Comparison of ENCODE assay signal across 24 mouse cellular contexts in genomic region chr13:47734415-47734814, GRCm38 (mm10).
DNase-seq lines count a peak whose midpoint lies in the region; ATAC-seq and TF ChIP-seq lines count a peak whose summit lies in the region.
"Had no signal": no experiment of that assay in that cellular context is flagged by ENCODE, and none has a peak within 500 bp of the region (broad histone marks: within the 10 kb centered on the region; RNA-seq: fewer than 3 reads in every experiment).

No protein-coding gene starts in this region.

- peaks cover 5% of the 10 kb centered on the region for H3K4me1 ChIP-seq in hindbrain, embryonic 14.5 days (replicated peaks; ENCODE audit: control insufficient read depth, insufficient read depth, low read length)
- peaks cover 9% of the 10 kb centered on the region for H3K4me1 ChIP-seq in hindbrain, embryonic 12.5 days
- H3K4me1 ChIP-seq in intestine, postnatal 0 days (replicated peaks; ENCODE audit: control insufficient read depth, insufficient read depth, low read length) = no peaks in the 10 kb centered on the region
- no peaks in the 10 kb centered on the region for H3K4me1 ChIP-seq in stomach, postnatal 0 days (replicated peaks; ENCODE audit: control insufficient read depth, insufficient read depth)
- H3K4me1 ChIP-seq: embryonic facial prominence, embryonic 10.5 days; embryonic facial prominence, embryonic 12.5 days; forebrain, embryonic 13.5 days; forebrain, embryonic 15.5 days had no signal

- TF ChIP-seq EP300 in stomach, postnatal 0 days (optimal IDR thresholded peaks at IDR 0.05) = no peak

- 82% methylated on average over 1 of the region's 1 CpGs for WGBS in hindbrain, embryonic 14.5 days
- WGBS in hindbrain, embryonic 12.5 days = 77% methylated on average over 1 of the region's 1 CpGs
- 44% methylated on average over 1 of the region's 1 CpGs for WGBS in intestine, postnatal 0 days
- 58% methylated on average over 1 of the region's 1 CpGs for WGBS in stomach, postnatal 0 days

- ATAC-seq in hindbrain, embryonic 14.5 days (ENCODE audit: low FRiP score) = no peak
- ATAC-seq in hindbrain, embryonic 12.5 days (ENCODE audit: low FRiP score) = no peak
- peak; percentile 72 for ATAC-seq in intestine, postnatal 0 days
- ATAC-seq in stomach, postnatal 0 days (ENCODE audit: low FRiP score, low TSS enrichment) = peak; percentile 89
- ATAC-seq in megakaryocyte-erythroid progenitor cell, adult 5-6 weeks (replicated peaks; ENCODE audit: low FRiP score, low TSS enrichment, poor library complexity, severe bottlenecking) = no peak
- ATAC-seq: activated CD4-positive, CD25-positive, alpha-beta regulatory T cell, adult 4 months; CD4-positive, CD25-positive, alpha-beta regulatory T cell, adult 4 months; forebrain, embryonic 13.5 days; forebrain, embryonic 15.5 days; Patski had no signal

- peak overlapping the region; percentile 58; the same call in 1 of the 2 replicates for H3K27ac ChIP-seq in hindbrain, embryonic 14.5 days
- no peak overlapping the region for H3K27ac ChIP-seq in hindbrain, embryonic 12.5 days
- H3K27ac ChIP-seq in intestine, postnatal 0 days (ENCODE audit: low read depth, low read length) = no peak overlapping the region
- H3K27ac ChIP-seq in stomach, postnatal 0 days (replicated peaks) = no peak overlapping the region
- no peak overlapping the region for H3K27ac ChIP-seq in left cerebral cortex, adult 2 months
- H3K27ac ChIP-seq: embryonic facial prominence, embryonic 10.5 days; embryonic facial prominence, embryonic 12.5 days; forebrain, embryonic 13.5 days; forebrain, embryonic 15.5 days had no signal

- DNase-seq in hindbrain, embryonic 14.5 days (ENCODE audit: low spot score) = no peak
- no peak for DNase-seq in stomach, postnatal 0 days (ENCODE audit: low spot score)
- no peak for DNase-seq in left cerebral cortex, adult 2 months (ENCODE audit: extremely low spot score in 1 of 2, low spot score in 2 of 2)
- DNase-seq: adrenal gland, adult 8-10 months; adrenal gland, postnatal 14 days; adrenal gland, postnatal 36 days; B cell, adult 2 months; cerebellum, adult 11-12 months; cerebellum, adult 2 months; cerebellum, adult 9-10 months; cerebellum, postnatal 10 days; cerebellum, postnatal 25 days had no signal

- intact Hi-C loops in left cerebral cortex, adult 2 months (cut with DNase I) = no loop called here

- no peaks in the 10 kb centered on the region for H3K36me3 ChIP-seq in hindbrain, embryonic 14.5 days (replicated peaks; ENCODE audit: control insufficient read depth, insufficient read depth)
- no peaks in the 10 kb centered on the region for H3K36me3 ChIP-seq in hindbrain, embryonic 12.5 days
- H3K36me3 ChIP-seq in intestine, postnatal 0 days (ENCODE audit: control insufficient read depth, insufficient read depth) = no peaks in the 10 kb centered on the region
- no peaks in the 10 kb centered on the region for H3K36me3 ChIP-seq in stomach, postnatal 0 days (ENCODE audit: control insufficient read depth, insufficient read depth, low read length)
- H3K36me3 ChIP-seq: embryonic facial prominence, embryonic 10.5 days; embryonic facial prominence, embryonic 12.5 days; forebrain, embryonic 15.5 days; G1E had no signal

- no peak for TF ChIP-seq CTCF in intestine, postnatal 0 days (IDR thresholded peaks at IDR 0.05; ENCODE audit: low read depth)
- TF ChIP-seq CTCF in stomach, postnatal 0 days (IDR thresholded peaks at IDR 0.05; ENCODE audit: low read depth) = no peak
- no peak for TF ChIP-seq CTCF in left cerebral cortex, adult 2 months (IDR thresholded peaks at IDR 0.05)

- H3K4me3 ChIP-seq in hindbrain, embryonic 14.5 days (replicated peaks; ENCODE audit: low read length) = no peak overlapping the region
- no peak overlapping the region for H3K4me3 ChIP-seq in hindbrain, embryonic 12.5 days
- H3K4me3 ChIP-seq in intestine, postnatal 0 days (ENCODE audit: low read depth, low read length) = no peak overlapping the region
- H3K4me3 ChIP-seq in stomach, postnatal 0 days (ENCODE audit: low read depth, low read length) = no peak overlapping the region
- H3K4me3 ChIP-seq in left cerebral cortex, adult 2 months = no peak overlapping the region
- H3K4me3 ChIP-seq: embryonic facial prominence, embryonic 10.5 days; embryonic facial prominence, embryonic 12.5 days; forebrain, embryonic 13.5 days; forebrain, embryonic 15.5 days had no signal

- H3K9me3 ChIP-seq in hindbrain, embryonic 14.5 days (ENCODE audit: control insufficient read depth, low read length) = no peaks in the 10 kb centered on the region
- H3K9me3 ChIP-seq in hindbrain, embryonic 12.5 days (replicated peaks) = no peaks in the 10 kb centered on the region
- H3K9me3 ChIP-seq in intestine, postnatal 0 days (ENCODE audit: control insufficient read depth) = no peaks in the 10 kb centered on the region
- no peaks in the 10 kb centered on the region for H3K9me3 ChIP-seq in stomach, postnatal 0 days (ENCODE audit: control insufficient read depth, low read length)
- H3K9me3 ChIP-seq: embryonic facial prominence, embryonic 10.5 days; embryonic facial prominence, embryonic 12.5 days; forebrain, embryonic 13.5 days; forebrain, embryonic 15.5 days had no signal

- no peak overlapping the region for H3K9ac ChIP-seq in hindbrain, embryonic 14.5 days
- H3K9ac ChIP-seq in hindbrain, embryonic 12.5 days = no peak overlapping the region
- no peak overlapping the region for H3K9ac ChIP-seq in intestine, postnatal 0 days (ENCODE audit: low read depth, low read length)
- H3K9ac ChIP-seq in stomach, postnatal 0 days (ENCODE audit: low read length) = no peak overlapping the region
- H3K9ac ChIP-seq: embryonic facial prominence, embryonic 12.5 days; forebrain, embryonic 13.5 days; forebrain, embryonic 15.5 days had no signal

- no peaks in the 10 kb centered on the region for H3K27me3 ChIP-seq in hindbrain, embryonic 14.5 days (ENCODE audit: control insufficient read depth, insufficient read depth, low read length)
- H3K27me3 ChIP-seq in hindbrain, embryonic 12.5 days = no peaks in the 10 kb centered on the region
- H3K27me3 ChIP-seq in intestine, postnatal 0 days (replicated peaks; ENCODE audit: control insufficient read depth, insufficient read depth, low read length) = no peaks in the 10 kb centered on the region
- H3K27me3 ChIP-seq in stomach, postnatal 0 days (ENCODE audit: control insufficient read depth, insufficient read depth, low read length) = no peaks in the 10 kb centered on the region
- H3K27me3 ChIP-seq: CH12.LX; embryonic facial prominence, embryonic 12.5 days; forebrain, embryonic 13.5 days; forebrain, embryonic 15.5 days had no signal

- H3K4me2 ChIP-seq in hindbrain, embryonic 14.5 days (replicated peaks) = no peak overlapping the region
- H3K4me2 ChIP-seq in hindbrain, embryonic 12.5 days (replicated peaks) = no peak overlapping the region
- no peak overlapping the region for H3K4me2 ChIP-seq in intestine, postnatal 0 days (replicated peaks; ENCODE audit: low read depth)
- no peak overlapping the region for H3K4me2 ChIP-seq in stomach, postnatal 0 days (replicated peaks; ENCODE audit: low read depth)
- H3K4me2 ChIP-seq: embryonic facial prominence, embryonic 12.5 days; forebrain, embryonic 13.5 days; forebrain, embryonic 15.5 days had no signal

Comparison
In these comparisons a context has a peak if more than half of its experiments do, and no peak if none do; other contexts are left out.
1. ATAC-seq: peak in intestine, postnatal 0 days (single experiment) and stomach, postnatal 0 days (single experiment); none in hindbrain, embryonic 14.5 days (single experiment), hindbrain, embryonic 12.5 days (single experiment) and megakaryocyte-erythroid progenitor cell, adult 5-6 weeks (single experiment).